Mouse (Mus musculus) brain, adult 10 weeks (tissue): ENCODE results near the gene Spsb3. TPM values are rescaled to one million over a fixed set of nuclear protein-coding genes. Genes with fewer than 3 reads are reported as not detected.

Source experiments
- polyA plus RNA-seq: library from polyadenylated mRNA; stranded (reverse); fragments of 350-450 nt; fragmentation: Illumina TruSeq; extraction: RNeasy Lipid Tissue Mini Kit (QIAGEN cat#74804); gene quantifications from one replicate; pipeline ENCODE4 v1.2.3, GENCODE M21; 2015; ENCODE audit warnings: low read depth, low replicate concordance

The Spsb3 gene
- polyA plus RNA-seq, result 74.8 TPM

GRCm38 (mm10) chr17:24886134-24886931 lies at the start of gene Spsb3, which contains the start of gene Nubp2:
TSS of gene Spsb3 (plus strand) at chr17:24886643.
TSS of gene Nubp2 (minus strand) at chr17:24886349.

GRCm38 (mm10) chr17:24839842-24840241 lies 46.6 kb upstream of the Spsb3 start, which contains the start of gene Hagh:
TSS of gene Hagh (plus strand) at chr17:24840143.

GRCm38 (mm10) chr17:24850065-24850772 lies 36.2 kb upstream of the Spsb3 start, which contains the start of gene Fahd1:
TSS of gene Fahd1 (minus strand) at chr17:24850364.

GRCm38 (mm10) chr17:24865776-24866175 lies 20.7 kb upstream of the Spsb3 start, which contains the start of gene Igfals:
TSS of gene Igfals (plus strand) at chr17:24865997.

GRCm38 (mm10) chr17:24894995-24895547 lies 8.6 kb downstream of the Spsb3 start, which contains the start of the genes Eme2 and Mrps34:
TSS of gene Eme2 (minus strand) at chr17:24895087.
TSS of gene Mrps34 (plus strand) at chr17:24895116.

GRCm38 (mm10) chr17:24896241-24896992 lies 10.0 kb downstream of the Spsb3 start, which contains the start of gene Nme3:
TSS of gene Nme3 (plus strand) at chr17:24896500.

GRCm38 (mm10) chr17:24936259-24937237 lies 50.1 kb downstream of the Spsb3 start, which contains the start of gene Mapk8ip3:
TSS of gene Mapk8ip3 (minus strand) at chr17:24936977.

Other genes with a start within 250 kb of the Spsb3 start
- 49.3 TPM for gene Slc9a3r2, start 236.3 kb upstream of the Spsb3 start, polyA plus RNA-seq
- not detected for gene Npw, start 228.2 kb upstream of the Spsb3 start, polyA plus RNA-seq
- 31.2 TPM for gene Zfp598, start 217.0 kb upstream of the Spsb3 start, polyA plus RNA-seq
- gene Syngr3, start 196.7 kb upstream of the Spsb3 start, polyA plus RNA-seq, result 193 TPM
- 22.1 TPM for gene Gfer, start 190.5 kb upstream of the Spsb3 start, polyA plus RNA-seq
- gene Noxo1, start 190.4 kb upstream of the Spsb3 start, polyA plus RNA-seq, result 3.3 TPM
- 28.6 TPM for gene Tbl3, start 179.0 kb upstream of the Spsb3 start, polyA plus RNA-seq
- not detected for gene Rnf151, start 168.6 kb upstream of the Spsb3 start, polyA plus RNA-seq
- 796 TPM for gene Rps2, start 168.5 kb upstream of the Spsb3 start, polyA plus RNA-seq
- gene Ndufb10, start 162.2 kb upstream of the Spsb3 start, polyA plus RNA-seq, result 517 TPM
- 1.1 TPM for gene Rpl3l, start 158.8 kb upstream of the Spsb3 start, polyA plus RNA-seq
- 54.9 TPM for gene Msrb1, start 150.0 kb upstream of the Spsb3 start, polyA plus RNA-seq
- not detected for gene Hs3st6, start 133.7 kb upstream of the Spsb3 start, polyA plus RNA-seq
- not detected for gene Meiob, start 82.4 kb upstream of the Spsb3 start, polyA plus RNA-seq
- gene Hagh, start 46.5 kb upstream of the Spsb3 start, polyA plus RNA-seq, result 182 TPM
- 30.6 TPM for gene Fahd1, start 36.3 kb upstream of the Spsb3 start, polyA plus RNA-seq
- gene Igfals, start 20.6 kb upstream of the Spsb3 start, polyA plus RNA-seq, result not detected
- 42.4 TPM for gene Nubp2, start 294 bp upstream of the Spsb3 start, polyA plus RNA-seq
- gene Eme2, start 8.4 kb downstream of the Spsb3 start, polyA plus RNA-seq, result 29.7 TPM
- gene Mrps34, start 8.5 kb downstream of the Spsb3 start, polyA plus RNA-seq, result 84.8 TPM
- 78.4 TPM for gene Nme3, start 9.9 kb downstream of the Spsb3 start, polyA plus RNA-seq
- 214 TPM for gene Mapk8ip3, start 50.3 kb downstream of the Spsb3 start, polyA plus RNA-seq
- gene Jpt2, start 74.0 kb downstream of the Spsb3 start, polyA plus RNA-seq, result 7.4 TPM
- gene Cramp1l, start 129.1 kb downstream of the Spsb3 start, polyA plus RNA-seq, result 11.8 TPM
- 13.7 TPM for gene Ift140, start 129.4 kb downstream of the Spsb3 start, polyA plus RNA-seq
- gene Tmem204, start 196.9 kb downstream of the Spsb3 start, polyA plus RNA-seq, result 13.5 TPM
- 26.7 TPM for gene Telo2, start 229.3 kb downstream of the Spsb3 start, polyA plus RNA-seq
- not detected for gene Ptx4, start 234.1 kb downstream of the Spsb3 start, polyA plus RNA-seq
- gene Clcn7, start 246.7 kb downstream of the Spsb3 start, polyA plus RNA-seq, result 34.5 TPM